Mouse (Mus musculus) midbrain, embryonic 10.5 days (tissue): ENCODE measurements around the gene Eml2. TPM values are rescaled to one million over a fixed set of nuclear protein-coding genes. Genes with fewer than 3 reads are reported as not detected.
A peak's percentile ranks its signal among the peaks of the same experiment; 100 is the strongest.

Experiments used
- DNase-seq: peaks from one replicate; pipeline ENCODE4 v3.0.0-alpha.2; 2017; ENCODE audit warnings: low spot score
- H3K27ac ChIP-seq: fragments of 300-500 bp; sonication (generic); replicated peaks from 2 replicates; pipeline ENCODE4 v1.5.1; 2016; ENCODE audit warnings: mild to moderate bottlenecking
- H3K27me3 ChIP-seq: fragments of 300-500 bp; sonication (generic); 2 replicates; pipeline ENCODE4 v1.6.1; 2016; ENCODE audit warnings: low read depth, mild to moderate bottlenecking; ENCODE audit not compliant: poor library complexity, severe bottlenecking
- H3K36me3 ChIP-seq: fragments of 300-500 bp; sonication (generic); 2 replicates; pipeline ENCODE4 v1.6.1; 2016; ENCODE audit warnings: mild to moderate bottlenecking, moderate library complexity
- H3K4me1 ChIP-seq: fragments of 300-500 bp; sonication (generic); 2 replicates; pipeline ENCODE4 v1.6.1; 2016
- H3K4me3 ChIP-seq: fragments of 300-500 bp; sonication (generic); 2 replicates; pipeline ENCODE4 v1.5.1; 2016; ENCODE audit warnings: mild to moderate bottlenecking, moderate library complexity
- H3K9me3 ChIP-seq: fragments of 300-500 bp; sonication (generic); replicated peaks from 2 replicates; pipeline ENCODE4 v1.6.1; 2016; ENCODE audit warnings: mild to moderate bottlenecking
- WGBS: fragments of 180-500 bp; shearing (Covaris S2); methylation state at CpG from one replicate; pipeline ENCODE4 v1.1.7; 2016; 5-methylcytosine and 5-hydroxymethylcytosine counted together
- polyA plus RNA-seq: library from polyadenylated mRNA; unstranded; fragments of >200 nt; fragmentation: Nextera tagmentation; extraction: Ambion mirVana; gene quantifications from 2 replicates; pipeline ENCODE4 v1.2.1, GENCODE M21; 2016

Gene Eml2
- polyA plus RNA-seq, 1 experiment from 2014 or later, result 4.3 TPM

- Histone ChIP-seq H3K27ac (no peak overlapping the region), H3K36me3 (peaks cover 1% of the 10 kb centered on the region), H3K4me1 (peaks cover 29% of the 10 kb centered on the region), H3K4me3 (no peak overlapping the region), H3K27me3 (peaks cover 21% of the 10 kb centered on the region), H3K9me3 (0 out of 2 replicates have a peak, but pooled peaks cover 5% of the 10 kb centered on the region)
- no peak for DNase-seq
- WGBS, result 50% methylated on average over 5 of the region's 5 CpGs
Observed at GRCm38 (mm10) chr7:19211041-19211675, 34.9 kb downstream of the Eml2 start.

GRCm38 (mm10) chr7:19211996-19212755 lies 36.0 kb downstream of the Eml2 start, which contains the start of gene Gpr4:
Gene Gpr4, plus strand, starts transcription at chr7:19212538.
- peaks cover 29% of the 10 kb centered on the region for H3K4me1 ChIP-seq
- H3K4me3 ChIP-seq, result peak within 1 kb of the TSS; percentile 58
- 2% methylated on average over 29 of the region's 30 CpGs for WGBS
- H3K9me3 ChIP-seq, result 0 out of 2 replicates have a peak, but pooled peaks cover 5% of the 10 kb centered on the region
- H3K27ac ChIP-seq, result peak within 1 kb of the TSS; percentile 50
- no peaks in the 10 kb centered on the region for H3K36me3 ChIP-seq
- H3K27me3 ChIP-seq, result peaks cover 21% of the 10 kb centered on the region
- peak; percentile 64 for DNase-seq

GRCm38 (mm10) chr7:19213385-19213784 lies 37.2 kb downstream of the Eml2 start:
- H3K4me1 ChIP-seq, result peaks cover 37% of the 10 kb centered on the region
- peaks cover 21% of the 10 kb centered on the region for H3K27me3 ChIP-seq
- no peak overlapping the region for H3K27ac ChIP-seq
- peak overlapping the region; percentile 58; the same call in 1 of the 2 replicates for H3K4me3 ChIP-seq
- no peaks in the 10 kb centered on the region for H3K36me3 ChIP-seq
- no peak for DNase-seq
- 74% methylated on average over 2 of the region's 2 CpGs for WGBS
- H3K9me3 ChIP-seq, result 0 out of 2 replicates have a peak, but pooled peaks cover 5% of the 10 kb centered on the region

- WGBS, result 75% methylated on average over 7 of the region's 7 CpGs
Observed at GRCm38 (mm10) chr7:19214369-19214768, 38.1 kb downstream of the Eml2 start.

GRCm38 (mm10) chr7:19214940-19215339 lies 38.7 kb downstream of the Eml2 start:
- 74% methylated on average over 9 of the region's 9 CpGs for WGBS
- H3K36me3 ChIP-seq, result no peaks in the 10 kb centered on the region
- peaks cover 37% of the 10 kb centered on the region for H3K4me1 ChIP-seq
- no peak overlapping the region for H3K4me3 ChIP-seq
- peaks cover 21% of the 10 kb centered on the region for H3K27me3 ChIP-seq
- H3K27ac ChIP-seq, result no peak overlapping the region
- 0 out of 2 replicates have a peak, but pooled peaks cover 2% of the 10 kb centered on the region for H3K9me3 ChIP-seq
- DNase-seq, result no peak

More at GRCm38 (mm10) chr7:19214369-19214768, 38.1 kb downstream of the Eml2 start:
- DNase-seq, result no peak
- Histone ChIP-seq H3K36me3 (no peaks in the 10 kb centered on the region), H3K4me1 (peaks cover 37% of the 10 kb centered on the region), H3K9me3 (0 out of 2 replicates have a peak, but pooled peaks cover 5% of the 10 kb centered on the region), H3K27ac (no peak overlapping the region), H3K4me3 (no peak overlapping the region), H3K27me3 (peaks cover 21% of the 10 kb centered on the region)

GRCm38 (mm10) chr7:19217492-19217891 lies 41.3 kb downstream of the Eml2 start:
- H3K27me3 ChIP-seq, result peaks cover 14% of the 10 kb centered on the region
- no peaks in the 10 kb centered on the region for H3K9me3 ChIP-seq
- peaks cover 25% of the 10 kb centered on the region for H3K4me1 ChIP-seq
- 79% methylated on average over 5 of the region's 5 CpGs for WGBS
- H3K27ac ChIP-seq, result no peak overlapping the region
- DNase-seq, result no peak
- H3K36me3 ChIP-seq, result peaks cover 8% of the 10 kb centered on the region
- H3K4me3 ChIP-seq, result no peak overlapping the region

- no peak overlapping the region for H3K4me3 ChIP-seq
- peaks cover 21% of the 10 kb centered on the region for H3K4me1 ChIP-seq
- DNase-seq, result no peak
- peaks cover 10% of the 10 kb centered on the region for H3K27me3 ChIP-seq
- H3K27ac ChIP-seq, result no peak overlapping the region
- WGBS, result 26% methylated on average over 1 of the region's 3 CpGs
- H3K36me3 ChIP-seq, result peaks cover 13% of the 10 kb centered on the region
- no peaks in the 10 kb centered on the region for H3K9me3 ChIP-seq
Observed at GRCm38 (mm10) chr7:19217944-19218343, 41.7 kb downstream of the Eml2 start.

- no peak for DNase-seq
- peaks cover 22% of the 10 kb centered on the region for H3K36me3 ChIP-seq
- H3K4me3 ChIP-seq, result no peak overlapping the region
- WGBS, result 67% methylated on average over 3 of the region's 3 CpGs
- no peaks in the 10 kb centered on the region for H3K27me3 ChIP-seq
- H3K9me3 ChIP-seq, result no peaks in the 10 kb centered on the region
- peaks cover 12% of the 10 kb centered on the region for H3K4me1 ChIP-seq
- no peak overlapping the region for H3K27ac ChIP-seq
Observed at GRCm38 (mm10) chr7:19220061-19220460, 43.8 kb downstream of the Eml2 start.

- no peaks in the 10 kb centered on the region for H3K9me3 ChIP-seq
- 93% methylated on average over 16 of the region's 16 CpGs for WGBS
- H3K27me3 ChIP-seq, result no peaks in the 10 kb centered on the region
- H3K27ac ChIP-seq, result no peak overlapping the region
- peaks cover 32% of the 10 kb centered on the region for H3K36me3 ChIP-seq
- no peak overlapping the region for H3K4me3 ChIP-seq
- H3K4me1 ChIP-seq, result peaks cover 15% of the 10 kb centered on the region
- no peak for DNase-seq
Observed at GRCm38 (mm10) chr7:19222189-19222588, 46.0 kb downstream of the Eml2 start.

GRCm38 (mm10) chr7:19222875-19223274 lies 46.7 kb downstream of the Eml2 start:
- WGBS, result 94% methylated on average over 14 of the region's 14 CpGs
- no peak for DNase-seq
- peaks cover 15% of the 10 kb centered on the region for H3K4me1 ChIP-seq
- H3K36me3 ChIP-seq, result peaks cover 32% of the 10 kb centered on the region
- H3K4me3 ChIP-seq, result no peak overlapping the region
- no peak overlapping the region for H3K27ac ChIP-seq
- no peaks in the 10 kb centered on the region for H3K9me3 ChIP-seq
- no peaks in the 10 kb centered on the region for H3K27me3 ChIP-seq

GRCm38 (mm10) chr7:19224933-19225332 lies 48.7 kb downstream of the Eml2 start:
- peaks cover 32% of the 10 kb centered on the region for H3K36me3 ChIP-seq
- 90% methylated on average over 4 of the region's 4 CpGs for WGBS
- H3K27me3 ChIP-seq, result no peaks in the 10 kb centered on the region
- DNase-seq, result no peak
- H3K27ac ChIP-seq, result no peak overlapping the region
- H3K9me3 ChIP-seq, result no peaks in the 10 kb centered on the region
- H3K4me1 ChIP-seq, result peaks cover 20% of the 10 kb centered on the region
- no peak overlapping the region for H3K4me3 ChIP-seq

- no peaks in the 10 kb centered on the region for H3K27me3 ChIP-seq
- H3K36me3 ChIP-seq, result peaks cover 48% of the 10 kb centered on the region
- WGBS, result 19% methylated on average over 20 of the region's 20 CpGs
- no peaks in the 10 kb centered on the region for H3K9me3 ChIP-seq
- H3K4me1 ChIP-seq, result peaks cover 26% of the 10 kb centered on the region
- H3K27ac ChIP-seq, result peak overlapping the region; percentile 97
- peak overlapping the region; percentile 66 for H3K4me3 ChIP-seq
- peak; percentile 47 for DNase-seq
Observed at GRCm38 (mm10) chr7:19226817-19227797, 50.9 kb downstream of the Eml2 start.
